Mouse (Mus musculus) cerebellum, postnatal 36 days (tissue): Measurements from ENCODE around the gene Hist1h2ab.
A peak's percentile ranks its signal among the peaks of the same experiment; 100 is the strongest.
"Not testable (repeated sequence)": the region's sequence is repeated elsewhere in the genome, so short reads cannot be mapped to it uniquely, and the experiment has no call there.

Source experiments
- DNase-seq, 2 experiments: peaks; one replicate each; pipeline ENCODE4 v3.0.0; 2021 to 2022; ENCODE audit warnings: mixed read lengths in 2 of 2

The Hist1h2ab gene

GRCm38 (mm10) chr13:23755000-23755399 is 4.1 kb downstream of the Hist1h2ab start:
- DNase-seq: no peak

GRCm38 (mm10) chr13:23756790-23757189 is 5.9 kb downstream of the Hist1h2ab start, which contains the start of gene Hist1h4b:
Gene Hist1h4b, plus strand, starts transcription at chr13:23757013.
- peak; percentile 77 to 84 for DNase-seq

GRCm38 (mm10) chr13:23757211-23757773 is 6.4 kb downstream of the Hist1h2ab start:
- DNase-seq: no peak

- DNase-seq: no peak
These were observed 7.0 kb downstream of the Hist1h2ab start for GRCm38 (mm10) chr13:23757921-23758320.

- DNase-seq: no peak
These were observed 8.4 kb downstream of the Hist1h2ab start for GRCm38 (mm10) chr13:23759251-23759771.

- DNase-seq: no peak
These were observed 9.0 kb downstream of the Hist1h2ab start for GRCm38 (mm10) chr13:23759916-23760239.

- no peak for DNase-seq
These were observed 9.5 kb downstream of the Hist1h2ab start for GRCm38 (mm10) chr13:23760240-23760971.

- DNase-seq: peak; percentile 98 to 99
These were observed 10.3 kb downstream of the Hist1h2ab start, which contains the start of gene Hist1h4a for GRCm38 (mm10) chr13:23760972-23761864. Gene Hist1h4a, minus strand, starts transcription at chr13:23761230.

GRCm38 (mm10) chr13:23761871-23762821 is 11.2 kb downstream of the Hist1h2ab start, which contains the start of gene Hist1h3a:
Gene Hist1h3a, minus strand, starts transcription at chr13:23762386.
- peak; percentile 42 to 70 for DNase-seq

- no peak for DNase-seq
These were observed 12.3 kb downstream of the Hist1h2ab start for GRCm38 (mm10) chr13:23763242-23763585.

- DNase-seq: peak; percentile 72 to 75
These were observed 12.8 kb downstream of the Hist1h2ab start, which contains the start of gene Hist1h1a for GRCm38 (mm10) chr13:23763586-23764323. Gene Hist1h1a, plus strand, starts transcription at chr13:23763666.

- no peak for DNase-seq
These were observed 13.6 kb downstream of the Hist1h2ab start for GRCm38 (mm10) chr13:23764324-23765171.

- DNase-seq: no peak
These were observed 14.2 kb downstream of the Hist1h2ab start for GRCm38 (mm10) chr13:23765172-23765513.

GRCm38 (mm10) chr13:23766772-23767171 is 15.8 kb downstream of the Hist1h2ab start:
- DNase-seq: no peak

GRCm38 (mm10) chr13:23768834-23769397 is 18.0 kb downstream of the Hist1h2ab start:
- no peak for DNase-seq

GRCm38 (mm10) chr13:23769613-23770012 is 18.7 kb downstream of the Hist1h2ab start, which contains the start of gene Trim38:
Gene Trim38, plus strand, starts transcription at chr13:23769913.
- not testable (repeated sequence) for DNase-seq

GRCm38 (mm10) chr13:23772561-23773313 is 21.8 kb downstream of the Hist1h2ab start:
- peak in 1 of 2 experiments; percentile 11 for DNase-seq

- no peak for DNase-seq
These were observed 27.4 kb downstream of the Hist1h2ab start for GRCm38 (mm10) chr13:23778339-23778738.

GRCm38 (mm10) chr13:23779025-23779424 is 28.1 kb downstream of the Hist1h2ab start:
- DNase-seq: no peak
